Comparison of ENCODE assay signal across 10 mouse cellular contexts in the genomic region with DNA sequence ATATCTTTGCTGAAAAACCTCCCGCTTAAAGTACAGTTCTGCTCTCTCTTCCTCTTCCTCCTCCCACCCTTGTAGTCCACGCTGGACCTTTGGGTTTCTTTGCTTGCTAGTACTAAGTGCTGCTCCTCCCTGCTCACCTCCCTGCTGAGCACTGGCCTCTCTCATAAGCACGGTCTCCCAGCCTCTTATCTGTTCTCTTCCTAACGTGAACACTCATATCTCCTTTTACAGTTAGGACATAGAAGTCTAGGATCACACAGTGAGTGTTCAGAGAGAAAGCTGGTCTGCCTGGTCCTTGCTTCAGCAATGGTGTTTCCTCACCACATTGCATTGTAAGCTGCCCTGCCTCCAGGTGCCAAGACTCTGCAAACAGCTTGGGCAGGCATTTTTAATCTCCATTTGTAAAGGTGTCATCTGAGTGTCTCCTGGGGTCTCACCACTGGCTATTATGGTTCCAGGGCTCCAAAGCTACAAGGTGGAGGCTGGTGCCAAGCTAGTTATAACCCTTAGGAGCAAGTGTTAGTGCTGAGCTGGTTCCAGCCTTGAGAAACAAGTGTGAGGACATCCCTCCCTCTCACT.
DNase-seq lines count a peak whose midpoint lies in the region; ATAC-seq and TF ChIP-seq lines count a peak whose summit lies in the region.
"Had no signal": no experiment of that assay in that cellular context is flagged by ENCODE, and none has a peak within 500 bp of the region (broad histone marks: within the 10 kb centered on the region; RNA-seq: fewer than 3 reads in every experiment).

No protein-coding gene starts in this region.

- TF ChIP-seq CTCF in testis, adult 2 months (IDR thresholded peaks at IDR 0.05; ENCODE audit: control insufficient read depth, insufficient read depth, insufficient replicate concordance, low read depth, low read length) = no peak
- TF ChIP-seq CTCF in small intestine, adult 2 months (IDR thresholded peaks at IDR 0.05; ENCODE audit: extremely low read depth, insufficient read length, insufficient replicate concordance, low read depth, low read length) = no peak

- no peak overlapping the region for H3K4me3 ChIP-seq in testis, adult 2 months (ENCODE audit: control insufficient read depth, low read depth, low read length)
- H3K4me3 ChIP-seq in limb, embryonic 11.5 days (ENCODE audit: low read depth, low read length) = no peak overlapping the region
- no peak overlapping the region for H3K4me3 ChIP-seq in small intestine, adult 2 months (ENCODE audit: low read depth, low read length)
- H3K4me3 ChIP-seq in midbrain, embryonic 11.5 days (ENCODE audit: low read depth, low read length) = no peak overlapping the region
- H3K4me3 ChIP-seq: limb, embryonic 12.5 days had no signal

- H3K27ac ChIP-seq in testis, adult 2 months (ENCODE audit: control insufficient read depth, insufficient read depth, low read depth, low read length) = peak overlapping the region; percentile 37
- no peak overlapping the region for H3K27ac ChIP-seq in limb, embryonic 11.5 days (replicated peaks; ENCODE audit: low read depth, low read length)
- peak overlapping the region; percentile 35 for H3K27ac ChIP-seq in small intestine, adult 2 months (ENCODE audit: insufficient read depth, low read depth, low read length)
- no peak overlapping the region for H3K27ac ChIP-seq in midbrain, embryonic 11.5 days (ENCODE audit: low read depth, low read length)

- peak; percentile 88 for DNase-seq in heart, adult 11 months
- DNase-seq in heart, adult 8-10 months (ENCODE audit: low spot score) = no peak
- no peak for DNase-seq in testis, postnatal 10 days (ENCODE audit: low spot score)
- peak; percentile 16 for DNase-seq in limb, embryonic 11.5 days (ENCODE audit: low spot score)
- no peak for DNase-seq in left cerebral cortex, adult 8-10 months (ENCODE audit: low spot score in 2 of 2)
- no peak for DNase-seq in midbrain, embryonic 11.5 days (ENCODE audit: low spot score, missing footprints)

- no peaks in the 10 kb centered on the region for H3K9me3 ChIP-seq in limb, embryonic 11.5 days (ENCODE audit: control insufficient read depth, low read length)
- H3K9me3 ChIP-seq in midbrain, embryonic 11.5 days (ENCODE audit: control insufficient read depth, low read length) = no peaks in the 10 kb centered on the region
- H3K9me3 ChIP-seq: limb, embryonic 12.5 days had no signal

- no peak overlapping the region for H3K4me2 ChIP-seq in limb, embryonic 11.5 days (ENCODE audit: low read depth, severe bottlenecking)
- H3K4me2 ChIP-seq in midbrain, embryonic 11.5 days = no peak overlapping the region

- no peaks in the 10 kb centered on the region for H3K4me1 ChIP-seq in testis, adult 2 months (ENCODE audit: control insufficient read depth, insufficient read depth, low read length)
- H3K4me1 ChIP-seq in limb, embryonic 11.5 days (ENCODE audit: control insufficient read depth, insufficient read depth, low read length) = peaks cover 9% of the 10 kb centered on the region
- H3K4me1 ChIP-seq in small intestine, adult 2 months (ENCODE audit: control insufficient read depth, insufficient read depth, insufficient read length, low read length) = peaks cover 11% of the 10 kb centered on the region; the same call in 1 of the 2 replicates
- H3K4me1 ChIP-seq in midbrain, embryonic 11.5 days (ENCODE audit: control insufficient read depth, insufficient read depth, low read length) = peaks cover 13% of the 10 kb centered on the region

- no peak for ATAC-seq in limb, embryonic 11.5 days (ENCODE audit: insufficient number of reproducible peaks, low FRiP score, low TSS enrichment, low read depth)
- ATAC-seq in midbrain, embryonic 11.5 days (ENCODE audit: low FRiP score) = no peak
- ATAC-seq: forebrain, embryonic 14.5 days had no signal

- H3K9ac ChIP-seq in limb, embryonic 11.5 days (ENCODE audit: low read length) = no peak overlapping the region
- no peak overlapping the region for H3K9ac ChIP-seq in midbrain, embryonic 11.5 days (ENCODE audit: low read length)
- H3K9ac ChIP-seq: limb, embryonic 12.5 days had no signal

- 26% methylated on average over 4 of the region's 4 CpGs for WGBS in limb, embryonic 11.5 days
- WGBS in small intestine, adult 2 months = 14% methylated on average over 4 of the region's 4 CpGs
- WGBS in midbrain, embryonic 11.5 days = 20% methylated on average over 4 of the region's 4 CpGs

- no peaks in the 10 kb centered on the region for H3K36me3 ChIP-seq in testis, adult 2 months (ENCODE audit: control insufficient read depth, insufficient read depth, low read length)
- no peaks in the 10 kb centered on the region for H3K36me3 ChIP-seq in limb, embryonic 11.5 days (ENCODE audit: control insufficient read depth, insufficient read depth, low read length)
- H3K36me3 ChIP-seq in small intestine, adult 2 months (ENCODE audit: control insufficient read depth, insufficient read depth, low read length) = no peaks in the 10 kb centered on the region
- H3K36me3 ChIP-seq in midbrain, embryonic 11.5 days (ENCODE audit: control insufficient read depth, insufficient read depth, low read length) = no peaks in the 10 kb centered on the region
- H3K36me3 ChIP-seq: limb, embryonic 12.5 days had no signal

- no peak for TF ChIP-seq POLR2A in testis, adult 2 months (IDR thresholded peaks at IDR 0.05; ENCODE audit: control insufficient read depth, low read depth, low read length)
- TF ChIP-seq POLR2A in small intestine, adult 2 months (IDR thresholded peaks at IDR 0.05; ENCODE audit: low read depth, low read length) = no peak

- H3K27me3 ChIP-seq in testis, adult 2 months (ENCODE audit: control insufficient read depth, insufficient read depth, low read length) = no peaks in the 10 kb centered on the region
- H3K27me3 ChIP-seq in limb, embryonic 11.5 days (ENCODE audit: control insufficient read depth, insufficient read depth, low read length) = no peaks in the 10 kb centered on the region
- no peaks in the 10 kb centered on the region for H3K27me3 ChIP-seq in small intestine, adult 2 months (ENCODE audit: control insufficient read depth, insufficient read depth, low read length)
- no peaks in the 10 kb centered on the region for H3K27me3 ChIP-seq in midbrain, embryonic 11.5 days (ENCODE audit: control insufficient read depth, insufficient read depth, low read length)
- H3K27me3 ChIP-seq: limb, embryonic 12.5 days had no signal

Comparison
In these comparisons a context has a peak if more than half of its experiments do, and no peak if none do; other contexts are left out.
1. DNase-seq: peak in heart, adult 11 months (single experiment) and limb, embryonic 11.5 days (single experiment); none in heart, adult 8-10 months (single experiment), testis, postnatal 10 days (single experiment), left cerebral cortex, adult 8-10 months (0 of 2) and midbrain, embryonic 11.5 days (single experiment).
2. H3K27ac ChIP-seq: peak in testis, adult 2 months (single experiment) and small intestine, adult 2 months (single experiment); none in limb, embryonic 11.5 days (single experiment) and midbrain, embryonic 11.5 days (single experiment).